Mouse (Mus musculus): ENCODE data around the gene Gimap4. TPM values are rescaled to one million over a fixed set of nuclear protein-coding genes. Genes with fewer than 3 reads are reported as not detected.

Gimap4 gene
- polyA plus RNA-seq, 1 experiment, result not detected

GRCm38 (mm10) chr6:48685694-48686665 lies 1.6 kb downstream of the Gimap4 start:
- no peak for TF ChIP-seq GATA1 (IDR thresholded peaks at IDR 0.05; ENCODE audit: low read length)

- no peak for TF ChIP-seq GATA1 (IDR thresholded peaks at IDR 0.05; ENCODE audit: low read length)
Measured at GRCm38 (mm10) chr6:48687077-48687476, 2.7 kb downstream of the Gimap4 start.

GRCm38 (mm10) chr6:48689320-48689719 lies 5.0 kb downstream of the Gimap4 start:
- no peak for TF ChIP-seq GATA1 (IDR thresholded peaks at IDR 0.05; ENCODE audit: low read length)

- no peak for TF ChIP-seq GATA1 (IDR thresholded peaks at IDR 0.05; ENCODE audit: low read length)
Measured at GRCm38 (mm10) chr6:48692962-48693361, 8.6 kb downstream of the Gimap4 start.

DNA sequence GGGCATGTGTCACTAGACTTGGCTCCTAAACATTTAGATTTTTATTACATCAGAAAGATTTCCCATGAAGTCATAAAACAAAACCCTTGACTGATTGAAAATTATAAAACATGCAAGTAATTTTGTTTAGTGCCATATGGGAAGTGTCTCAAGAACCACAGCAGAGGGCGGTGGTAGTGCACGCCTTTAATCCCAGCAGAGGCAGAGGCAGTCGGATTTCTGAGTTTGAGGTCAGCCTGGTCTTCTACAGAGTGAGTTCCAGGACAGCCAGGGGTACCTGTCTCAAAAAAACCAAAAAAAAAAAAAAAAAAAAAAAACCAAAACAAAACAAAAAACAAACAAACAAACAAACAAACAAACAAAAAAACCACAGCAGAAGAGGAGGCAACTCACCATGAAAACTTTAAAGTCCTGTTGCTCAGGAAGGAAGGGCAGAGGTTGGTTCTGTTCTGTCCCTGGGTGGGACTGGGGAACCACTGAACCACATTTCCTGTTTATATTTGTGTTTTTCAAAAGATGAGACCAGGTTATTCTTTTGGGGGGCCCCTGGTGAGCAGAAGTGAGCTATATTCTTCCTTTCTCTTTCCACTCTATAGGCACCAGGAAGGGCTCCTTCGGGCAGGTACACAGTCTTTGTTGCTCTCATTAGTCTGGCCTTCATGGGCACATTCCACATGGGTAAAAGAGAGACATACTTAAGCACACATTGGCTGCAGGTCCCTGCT lies 12.6 kb downstream of the Gimap4 start:
- no peak for TF ChIP-seq GATA1 (IDR thresholded peaks at IDR 0.05; ENCODE audit: low read length)

GRCm38 (mm10) chr6:48697555-48697930 lies 13.2 kb downstream of the Gimap4 start:
- TF ChIP-seq GATA1 (IDR thresholded peaks at IDR 0.05; ENCODE audit: low read length), result no peak

- no peak for TF ChIP-seq GATA1 (IDR thresholded peaks at IDR 0.05; ENCODE audit: low read length)
Measured at GRCm38 (mm10) chr6:48698066-48698856, 13.9 kb downstream of the Gimap4 start.

DNA sequence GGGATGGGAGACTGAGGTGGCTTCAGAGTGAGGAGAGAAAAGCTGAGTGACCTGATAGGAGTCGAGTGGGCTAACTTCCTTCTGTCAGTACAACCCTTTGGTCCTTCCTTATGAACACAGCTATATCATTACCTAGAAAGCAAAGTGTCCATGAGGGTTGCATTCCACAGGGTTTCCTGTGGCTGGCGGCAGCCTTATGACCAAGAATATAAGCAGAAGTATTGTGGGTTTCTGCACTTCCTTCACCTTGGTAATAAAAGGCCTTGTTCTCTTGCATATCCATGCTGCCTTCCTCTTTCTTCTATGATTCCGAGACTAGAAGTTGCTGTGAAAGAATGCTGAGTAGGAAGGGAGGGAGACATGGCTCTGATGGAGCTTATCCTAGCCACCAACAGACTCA lies 14.5 kb downstream of the Gimap4 start:
- TF ChIP-seq GATA1 (IDR thresholded peaks at IDR 0.05; ENCODE audit: low read length), result no peak

DNA sequence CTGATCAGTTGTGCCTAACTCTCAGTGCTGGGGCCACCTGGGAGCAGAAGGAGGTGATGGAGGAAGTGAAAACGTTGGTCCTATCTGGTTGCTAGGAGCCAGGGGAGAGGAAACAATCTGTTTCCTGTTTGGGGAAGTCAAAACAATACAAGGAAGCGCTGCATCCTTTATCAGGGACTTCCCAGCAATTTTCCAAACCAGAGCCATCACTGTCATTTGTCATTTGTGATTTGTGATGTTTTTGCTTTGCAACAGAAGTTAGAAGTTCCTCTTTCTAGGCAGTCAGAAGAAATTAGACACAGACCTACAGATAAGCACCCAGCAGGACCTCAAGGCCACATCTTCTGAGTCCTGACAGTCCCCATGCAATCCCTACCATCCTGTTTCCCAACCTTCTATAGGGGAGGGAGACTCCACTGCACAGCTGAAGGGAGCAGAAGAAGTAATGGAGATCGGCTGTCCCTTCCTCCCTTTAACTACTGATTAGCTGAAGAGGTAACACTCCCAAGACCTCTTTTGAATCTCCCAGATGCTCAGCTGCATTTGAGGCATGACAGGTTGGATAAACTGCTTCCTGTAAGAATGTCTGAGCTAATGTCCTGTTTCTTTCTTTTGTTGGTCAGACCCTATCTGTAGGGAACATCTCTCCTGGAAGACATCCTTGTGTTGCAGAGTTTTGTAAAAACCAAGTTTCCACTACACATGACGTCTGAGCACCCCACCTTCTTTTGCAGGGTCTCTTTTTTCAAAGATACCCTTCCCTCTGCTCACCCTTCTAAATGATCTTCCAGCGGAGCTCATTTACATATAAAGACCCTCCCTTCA lies 16.1 kb downstream of the Gimap4 start:
- TF ChIP-seq GATA1 (IDR thresholded peaks at IDR 0.05; ENCODE audit: low read length), result no peak

DNA sequence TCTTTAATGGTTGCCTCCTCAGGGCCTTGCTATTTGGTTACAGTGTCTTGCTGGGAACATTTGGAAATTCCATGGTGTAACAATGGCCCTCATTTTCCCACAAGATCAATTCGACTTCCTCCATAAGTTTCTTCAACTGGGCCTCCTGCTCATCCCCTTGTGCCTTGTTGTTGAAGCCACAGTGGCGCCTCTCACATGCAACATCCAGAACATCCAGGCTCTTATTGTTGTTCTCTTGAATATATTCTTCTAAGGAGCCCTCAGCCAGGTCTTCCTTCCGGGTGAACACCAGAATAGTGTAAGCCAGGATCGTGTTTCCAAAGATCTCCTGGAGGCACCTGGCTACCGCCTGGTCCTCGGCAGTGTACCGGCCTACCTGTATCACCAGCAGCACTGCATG lies 17.8 kb downstream of the Gimap4 start:
- TF ChIP-seq GATA1 (IDR thresholded peaks at IDR 0.05; ENCODE audit: low read length), result no peak

DNA sequence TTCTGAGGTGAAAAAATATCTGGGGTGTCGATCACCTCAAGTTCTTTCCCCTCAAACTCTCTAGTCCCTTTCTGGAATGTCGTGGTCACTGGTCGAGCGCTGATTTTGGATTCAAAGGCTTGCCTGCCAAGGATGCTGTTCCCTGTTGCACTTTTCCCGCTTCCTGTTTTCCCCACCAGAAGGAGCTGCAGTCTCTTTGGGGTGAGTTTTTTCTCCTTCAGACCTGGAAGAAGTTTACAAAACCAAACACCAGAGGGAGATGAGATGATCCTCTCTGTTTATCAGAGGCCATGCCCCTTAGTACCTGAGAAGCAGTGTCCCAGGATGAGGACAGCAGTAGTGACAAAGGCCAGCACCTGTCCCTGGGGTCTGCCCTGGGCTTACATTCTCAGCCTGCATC lies 18.3 kb downstream of the Gimap4 start:
- TF ChIP-seq GATA1 (IDR thresholded peaks at IDR 0.05; ENCODE audit: low read length), result no peak

- no peak for TF ChIP-seq GATA1 (IDR thresholded peaks at IDR 0.05; ENCODE audit: low read length)
Measured at GRCm38 (mm10) chr6:48704146-48704545, 19.8 kb downstream of the Gimap4 start.

GRCm38 (mm10) chr6:48706130-48706529 lies 21.8 kb downstream of the Gimap4 start:
- no peak for TF ChIP-seq GATA1 (IDR thresholded peaks at IDR 0.05; ENCODE audit: low read length)

DNA sequence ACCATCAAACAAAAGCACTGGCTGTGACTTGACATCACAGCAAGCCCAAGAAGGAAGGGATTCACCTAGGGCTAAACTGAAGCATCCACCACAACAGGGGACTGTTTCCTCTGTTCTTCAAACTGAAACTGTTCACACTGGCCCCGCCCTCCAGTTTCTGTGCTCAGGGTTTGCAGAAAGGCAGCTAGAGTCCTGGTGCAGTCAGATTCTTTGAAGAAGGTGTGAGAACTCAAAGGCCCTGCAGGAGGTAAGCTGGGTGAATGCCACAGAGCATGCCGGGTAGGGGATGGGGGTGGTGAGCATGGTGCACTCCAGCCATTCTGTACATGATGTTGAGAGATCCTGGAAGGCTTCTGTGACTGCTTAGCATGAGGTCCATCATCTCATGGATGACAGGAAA lies 34.1 kb downstream of the Gimap4 start, which contains the start of the genes Gm28053 and Gimap7:
Gene Gm28053 (plus strand): TSS at position 153 of the 400 bp plus-strand sequence.
Gene Gimap7 (plus strand): TSS at position 167 of the 400 bp plus-strand sequence.
- no peak for TF ChIP-seq GATA1 (IDR thresholded peaks at IDR 0.05; ENCODE audit: low read length)

GRCm38 (mm10) chr6:48720326-48720725 lies 36.0 kb downstream of the Gimap4 start:
- no peak for TF ChIP-seq GATA1 (IDR thresholded peaks at IDR 0.05; ENCODE audit: low read length)

Measured in G1E-ER4 (cell line).